Mouse (Mus musculus) layer of hippocampus, adult 8-10 months (tissue): Measurements from ENCODE around the gene Pde12. TPM values are rescaled to one million over a fixed set of nuclear protein-coding genes. Genes with fewer than 3 reads are reported as not detected.

ENCODE experiments used
- DNase-seq, 2 experiments: peaks; one replicate each; pipeline ENCODE4 v3.0.0; 2022; ENCODE audit warnings: low spot score in 2 of 2
- microRNA-seq, 2 experiments: library from miRNA; unstranded; fragments of <30 nt; microRNA quantifications; one replicate each; pipeline ENCODE4 v1.2.0; 2022
- total RNA-seq, 4 experiments: library from RNA; stranded (reverse); gene quantifications; 2 replicates each; pipeline ENCODE4 v1.2.4; 2022

The Pde12 gene
- total RNA-seq, 4 experiments from 2014 or later, result 7.8 to 8.8 (median 8.1) TPM

DNA sequence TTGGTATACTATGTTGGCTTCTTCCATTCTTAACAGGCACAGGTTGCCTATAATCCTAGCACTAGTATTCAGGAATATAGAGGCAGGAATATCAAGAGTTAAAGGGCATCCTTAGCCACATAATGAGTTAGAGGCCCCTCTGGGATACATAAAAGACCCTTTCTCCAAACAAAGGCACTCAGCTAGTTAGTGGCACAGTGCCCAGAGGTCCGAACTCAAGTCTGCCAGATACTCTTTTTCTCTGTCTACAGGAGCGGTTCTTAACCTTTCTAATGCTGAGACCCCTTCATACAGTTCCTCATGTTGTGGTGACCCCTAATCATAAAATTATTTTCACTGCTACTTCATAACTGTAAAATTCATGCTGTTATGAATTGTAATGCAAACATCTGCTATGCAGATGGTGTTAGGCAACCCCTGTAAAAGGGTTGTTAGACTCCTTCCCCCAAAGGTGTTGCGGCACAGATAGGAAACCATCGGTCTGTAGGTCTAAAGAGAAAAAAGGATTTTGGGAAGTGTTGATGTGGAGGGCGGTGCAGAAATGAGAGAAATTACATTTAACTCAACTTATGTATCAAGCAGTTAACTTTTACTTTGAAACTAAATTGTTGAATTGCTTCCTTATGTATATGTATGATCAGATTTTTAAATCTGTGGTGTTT lies 23.6 kb downstream of the Pde12 start:
- DNase-seq, result no peak

DNA sequence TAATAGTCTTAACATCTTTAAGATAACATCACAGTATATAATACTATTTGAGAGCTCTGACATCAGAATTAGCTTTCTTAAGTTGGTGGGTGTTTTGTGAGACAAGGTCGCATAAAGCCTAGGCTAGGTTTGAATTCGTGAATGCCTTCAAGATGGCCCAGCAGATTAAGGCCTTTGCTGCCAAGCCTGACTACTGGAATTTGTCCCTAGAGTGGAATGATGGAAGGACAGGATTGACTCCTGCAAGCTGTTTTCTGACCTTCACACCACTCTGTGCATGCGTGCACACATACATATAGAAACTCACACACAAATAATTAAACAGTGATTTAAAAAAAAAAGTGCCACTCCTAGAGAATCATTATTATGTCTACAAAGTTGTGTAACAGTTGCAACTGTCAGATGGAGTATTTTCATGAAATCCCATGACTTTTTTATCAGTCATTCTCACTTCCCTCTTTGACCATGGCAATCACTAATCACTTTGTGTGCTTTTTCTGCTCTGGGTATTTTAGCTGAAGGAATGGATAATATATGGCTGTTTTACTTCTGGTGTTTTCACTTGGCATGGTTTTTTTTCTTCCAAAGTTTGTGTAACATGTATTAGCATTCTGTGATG lies 26.6 kb downstream of the Pde12 start:
- no peak for DNase-seq

DNA sequence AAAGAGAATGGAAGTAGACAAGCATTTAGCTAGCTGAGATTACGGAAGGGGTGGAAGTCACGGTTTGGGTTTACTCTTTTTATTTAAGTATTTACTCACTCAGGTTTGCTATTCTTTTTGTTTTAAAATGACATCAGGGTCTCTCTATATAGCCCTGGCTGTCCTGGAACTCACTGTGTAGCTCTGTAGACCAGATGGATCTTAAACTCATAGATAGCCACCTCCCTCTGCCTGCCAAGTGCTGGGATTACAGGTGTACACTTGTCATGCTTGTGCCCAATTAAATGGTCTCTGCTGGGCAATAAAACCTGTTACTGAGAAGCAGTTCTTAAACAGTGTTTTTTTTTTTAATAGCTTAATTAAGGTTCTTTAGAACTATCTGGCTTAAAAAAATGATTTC lies 29.7 kb downstream of the Pde12 start:
- no peak for DNase-seq

DNA sequence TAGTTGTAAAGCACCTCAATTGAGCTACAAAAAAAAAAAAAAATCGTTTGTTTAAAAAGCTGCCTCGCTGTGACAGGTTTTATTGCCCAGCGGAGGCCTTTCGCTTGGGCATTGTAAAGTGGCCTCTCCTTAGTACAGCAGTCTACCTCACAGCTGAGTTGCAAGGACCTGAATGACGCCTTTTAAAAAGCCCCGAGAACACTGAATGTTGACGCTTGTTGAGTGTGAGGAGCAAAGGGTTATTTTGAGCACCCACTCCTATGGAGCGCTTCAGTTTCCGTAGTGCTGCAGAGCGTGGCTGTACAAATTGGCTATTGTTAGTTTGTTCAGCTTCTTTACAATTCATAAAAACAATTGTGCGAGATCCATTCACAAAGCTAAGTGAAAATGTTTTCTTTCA lies 30.4 kb downstream of the Pde12 start:
- no peak for DNase-seq

DNA sequence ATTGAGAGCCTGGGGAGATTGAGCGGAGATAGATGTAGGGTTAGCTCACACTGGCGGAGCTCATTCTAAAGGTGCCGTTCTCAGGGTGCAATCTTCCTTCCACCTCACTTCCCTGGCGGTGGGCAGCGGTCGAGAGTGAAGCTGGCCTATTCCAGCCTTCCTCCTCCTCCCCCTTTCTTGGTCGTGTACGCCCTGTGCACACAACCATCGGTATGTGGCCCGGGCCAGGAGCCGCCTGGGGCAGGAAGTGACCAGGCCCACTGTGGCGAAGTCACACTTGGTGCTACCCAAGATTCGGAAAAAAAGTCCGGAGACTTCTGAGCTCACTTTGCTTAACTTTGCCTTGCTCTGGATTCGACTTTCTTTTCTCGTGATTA lies 31.0 kb downstream of the Pde12 start:
- peak in 1 of 2 experiments; percentile 17 for DNase-seq

DNA sequence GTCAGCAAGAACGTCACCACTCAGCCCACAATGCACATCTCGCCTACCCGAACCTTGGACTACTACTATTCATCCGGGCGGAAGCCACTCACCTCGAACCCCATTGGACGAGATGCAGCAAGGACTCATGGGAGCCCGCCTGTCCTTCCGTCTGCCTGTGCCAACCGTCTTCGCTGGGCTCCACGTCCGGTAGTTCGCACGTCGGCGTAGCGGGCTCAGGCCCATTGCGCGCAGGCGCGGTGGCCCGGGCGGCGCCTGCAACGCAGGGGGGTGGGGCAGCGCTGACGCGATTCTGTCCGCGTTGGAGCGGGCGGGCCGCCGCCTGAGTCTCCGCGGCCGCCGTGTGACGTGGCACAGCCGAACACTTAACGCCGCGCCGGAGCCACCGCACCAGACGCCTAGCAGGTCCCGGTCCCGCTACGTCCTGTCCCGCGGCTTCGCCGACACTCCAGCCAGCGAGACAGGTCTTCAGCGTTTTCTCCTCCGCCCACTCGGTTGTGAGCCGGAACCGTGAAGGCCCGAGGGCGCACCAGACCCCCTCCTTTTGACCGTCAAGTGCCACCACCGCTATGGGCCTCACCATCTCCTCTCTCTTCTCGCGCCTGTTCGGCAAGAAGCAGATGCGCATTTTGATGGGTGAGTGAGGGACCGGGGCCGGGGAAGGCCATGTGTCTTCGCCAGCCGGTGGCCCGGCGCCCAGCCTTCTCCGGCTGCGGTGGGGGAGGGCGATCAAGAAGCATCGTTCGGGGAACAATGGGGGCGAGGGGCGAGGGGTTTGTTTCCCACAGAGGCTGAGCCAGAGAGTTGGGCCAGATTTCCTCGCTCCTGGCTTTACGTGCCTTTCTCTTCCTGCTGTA lies 31.6 kb downstream of the Pde12 start, which contains the start of gene Arf4:
Gene Arf4, plus strand, starts transcription at position 224 of the 857 bp plus-strand sequence.
- peak; percentile 99 for DNase-seq

DNA sequence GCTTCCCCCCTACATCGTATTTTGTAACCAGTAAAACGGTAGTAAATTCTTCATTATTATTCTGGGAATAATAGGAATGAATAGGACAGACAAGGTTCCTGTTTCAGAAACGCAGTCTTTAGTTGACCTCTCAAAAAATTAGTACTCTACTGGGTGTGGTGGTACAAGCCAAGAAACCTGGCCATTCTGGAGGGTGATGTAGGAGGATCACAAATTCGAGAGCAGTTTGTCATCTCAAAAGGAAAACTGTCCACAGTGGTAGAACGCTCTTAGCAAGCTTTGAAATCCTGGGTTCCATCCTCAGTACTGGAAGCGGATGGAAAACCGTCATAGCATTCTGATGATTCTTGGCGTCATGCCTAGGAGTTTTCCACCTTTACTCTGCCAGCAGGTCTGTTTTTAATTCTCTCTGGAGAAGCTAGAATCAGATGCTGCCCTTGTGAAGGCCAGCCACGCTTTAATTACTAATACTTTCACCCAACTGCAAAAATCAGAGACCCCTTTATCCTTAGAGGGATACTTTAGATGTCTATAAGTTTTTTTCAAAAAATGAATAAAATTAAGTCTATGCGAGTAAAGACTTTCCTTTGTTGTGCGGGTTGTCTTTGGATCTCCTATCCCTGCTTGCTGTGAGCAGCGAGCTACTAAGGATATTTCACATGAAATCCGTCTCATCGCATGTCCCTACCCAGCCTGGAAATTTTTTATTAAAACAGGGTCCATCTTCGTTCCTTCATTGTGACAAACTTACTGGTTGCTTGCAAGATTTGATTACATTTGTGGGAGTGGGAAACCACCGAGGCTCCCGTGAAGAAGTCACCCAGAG lies 32.4 kb downstream of the Pde12 start:
- peak; percentile 33 to 38 for DNase-seq

DNA sequence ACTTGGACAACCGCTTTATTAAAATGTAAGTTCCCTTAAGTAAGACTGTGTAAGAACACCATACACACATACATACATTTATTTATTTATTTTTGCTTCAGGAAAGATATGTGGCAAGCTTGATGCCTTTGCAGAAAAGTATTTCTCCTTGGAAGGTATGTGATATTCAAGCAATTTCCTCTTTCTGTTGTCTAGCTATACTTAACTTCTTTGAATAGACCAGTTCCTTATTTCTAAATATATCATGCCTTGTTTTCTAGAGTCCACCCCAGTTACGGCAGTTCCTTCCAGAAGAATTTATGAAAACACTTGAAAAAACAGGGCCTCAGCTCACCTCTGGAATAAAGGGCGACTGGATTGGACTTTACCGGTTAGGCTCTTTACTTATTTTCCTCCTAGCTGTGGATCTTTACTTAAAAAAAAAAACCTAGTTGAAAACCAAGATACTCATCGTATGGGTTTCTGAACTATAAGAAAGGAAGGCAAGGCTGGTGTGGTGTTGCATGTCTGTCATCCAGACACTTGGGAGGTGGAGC lies 43.0 kb downstream of the Pde12 start:
- no peak for DNase-seq

DNA sequence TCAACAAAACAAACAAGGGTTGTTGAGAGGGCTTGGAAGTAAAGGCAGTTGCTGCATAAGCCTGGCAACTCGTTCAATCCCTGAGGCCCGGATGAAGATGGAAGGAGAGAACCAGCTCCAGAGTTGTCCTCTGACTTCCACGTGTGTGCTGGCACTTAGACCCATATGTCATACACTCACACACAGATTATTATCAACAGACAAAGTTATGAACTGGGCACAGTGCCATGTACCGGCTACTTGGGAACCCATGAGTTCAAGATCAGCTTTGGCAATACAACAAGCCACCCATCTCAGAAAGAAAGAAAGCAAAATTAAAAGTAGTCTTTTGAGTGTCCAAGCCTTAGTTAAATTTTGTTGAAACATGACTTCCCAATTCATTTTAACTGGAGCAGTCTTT lies 44.4 kb downstream of the Pde12 start:
- no peak for DNase-seq

DNA sequence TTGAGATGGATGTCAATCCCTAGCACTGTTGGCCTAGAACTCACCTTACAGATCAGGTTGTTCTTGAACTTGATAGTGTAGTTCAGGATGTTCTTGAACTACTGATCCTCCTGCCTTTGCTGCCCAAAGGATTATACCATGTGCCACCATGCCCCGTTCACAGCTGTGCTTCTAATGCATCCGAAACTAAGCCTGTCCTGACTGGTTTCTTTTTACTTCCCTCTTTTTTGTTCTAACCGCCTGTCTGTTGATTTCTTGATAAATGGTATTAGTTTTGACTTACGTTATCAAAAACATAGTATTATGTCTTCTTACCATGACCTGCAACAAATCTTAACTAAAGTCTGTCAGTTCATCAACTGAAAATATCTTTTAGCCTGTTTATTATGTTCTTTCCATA lies 59.0 kb downstream of the Pde12 start:
- no peak for DNase-seq

Small RNAs within 50 kb of the gene (microRNA-seq; reads per million reads assigned to microRNA genes)
- gene Mir7672, result 0.32 to 0.76 reads per million in 2 experiments

Other genes with a start within 250 kb of the Pde12 start
- 100 to 1,000 TPM in 2 of 4 experiments, 10 to 100 TPM in 2; 93.5 to 105 (median 101) TPM for gene Slmap, start 135.0 kb downstream of the Pde12 start, total RNA-seq
- gene Dennd6a, start 96.0 kb downstream of the Pde12 start, total RNA-seq, result 10 to 100 TPM; 27.3 to 31.2 (median 29.0) TPM
- gene Arf4, start 31.8 kb downstream of the Pde12 start, total RNA-seq, result 100 to 1,000 TPM; 114 to 128 (median 120) TPM
- gene Dnah12, start 23.4 kb upstream of the Pde12 start, total RNA-seq, result 1 to 10 TPM in 1 of 4 experiments, under 1 TPM in 3; 0.32 to 1.1 (median 0.62) TPM
- gene Asb14, start 224.7 kb upstream of the Pde12 start, total RNA-seq, result under 1 TPM in 3 of 4 experiments, not detected in 1; 0.23 to 0.43 (median 0.31) TPM